Mouse (Mus musculus): ENCODE measurements at regions not wholly inside any gene's neighbourhood (a gene's known extent, or its start where the extent isn't known, plus 50 kb on each side); places are given as distances from the start of the nearest gene placed in this dataset.

DNA sequence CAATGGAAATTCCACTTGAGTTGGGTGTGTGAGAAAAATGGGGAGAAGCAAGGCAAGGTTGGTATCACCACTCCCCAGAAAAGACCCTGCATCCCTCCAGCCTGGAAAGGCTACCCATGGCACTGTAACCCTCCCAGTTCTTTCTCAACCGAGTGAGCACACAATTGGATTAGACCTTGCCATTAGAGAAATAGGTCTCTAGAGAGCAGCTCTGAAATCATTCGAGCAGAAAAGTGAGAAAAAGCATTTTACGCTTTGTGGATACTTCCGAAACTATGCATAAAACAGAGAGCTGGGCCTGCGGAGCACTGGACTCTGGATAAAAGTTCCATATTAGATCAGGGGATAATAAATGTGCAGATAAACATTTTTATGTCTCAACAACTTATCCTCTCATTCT lies 264.6 kb upstream of the Map3k7 start:
- DNase-seq = no peak
- TF ChIP-seq EP300 (IDR thresholded peaks at IDR 0.05; ENCODE audit: low read depth) (no peak), CTCF (IDR thresholded peaks at IDR 0.05; ENCODE audit: low read depth) (no peak)
- Histone ChIP-seq H3K9me3 (ENCODE audit: low read length) (no peaks in the 10 kb centered on the region), H3K27me3 (ENCODE audit: insufficient read depth, low read length) (no peaks in the 10 kb centered on the region), H3K27ac (ENCODE audit: low read depth) (no peak overlapping the region), H3K4me1 (ENCODE audit: insufficient read depth) (no peaks in the 10 kb centered on the region), H3K36me3 (replicated peaks; ENCODE audit: insufficient read depth, low read length) (no peaks in the 10 kb centered on the region), H3K9ac (replicated peaks) (no peak overlapping the region), H3K4me3 (ENCODE audit: low read depth, low read length) (no peak overlapping the region), H3K4me2 (ENCODE audit: low read depth, low read length) (no peak overlapping the region)
- WGBS (ENCODE audit: insufficient replicate concordance) = 78% methylated on average over 5 of the region's 5 CpGs
- no peak for ATAC-seq

DNA sequence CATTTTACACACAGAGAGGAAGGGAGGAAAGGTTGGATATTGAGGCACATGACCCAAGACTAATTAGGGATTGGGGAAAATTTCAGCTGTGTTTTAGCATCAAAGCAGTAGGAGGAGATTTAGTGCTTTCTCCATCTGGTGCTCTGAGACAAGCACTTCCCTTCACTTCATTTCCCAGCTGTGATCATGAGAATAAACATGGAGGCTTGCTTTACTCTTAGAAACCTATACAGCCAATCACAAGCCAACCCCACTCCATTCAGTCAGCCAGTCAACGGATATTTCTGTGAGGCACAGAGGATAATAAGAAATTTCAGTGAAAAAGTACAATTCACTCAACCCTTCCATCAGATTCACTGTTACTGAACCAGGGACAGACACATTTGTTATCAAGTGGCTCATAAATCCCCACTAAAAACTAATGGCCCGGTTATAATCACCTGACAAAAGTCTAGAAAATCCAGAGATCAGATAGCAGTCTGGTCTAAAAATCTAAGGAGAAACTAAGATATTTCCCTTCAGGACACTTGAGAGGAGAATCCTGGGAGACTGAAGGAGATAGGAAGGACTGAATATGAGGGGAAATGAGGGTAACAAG lies 249.7 kb upstream of the Map3k7 start:
- ATAC-seq (no peak), DNase-seq (no peak)
- Histone ChIP-seq H3K9ac (replicated peaks) (no peak overlapping the region), H3K4me2 (ENCODE audit: low read depth, low read length) (no peak overlapping the region), H3K27ac (ENCODE audit: low read depth) (no peak overlapping the region), H3K9me3 (ENCODE audit: low read length) (no peaks in the 10 kb centered on the region), H3K4me3 (ENCODE audit: low read depth, low read length) (no peak overlapping the region), H3K4me1 (ENCODE audit: insufficient read depth) (no peaks in the 10 kb centered on the region), H3K36me3 (replicated peaks; ENCODE audit: insufficient read depth, low read length) (no peaks in the 10 kb centered on the region), H3K27me3 (ENCODE audit: insufficient read depth, low read length) (no peaks in the 10 kb centered on the region)
- TF ChIP-seq EP300 (IDR thresholded peaks at IDR 0.05; ENCODE audit: low read depth) (no peak), CTCF (IDR thresholded peaks at IDR 0.05; ENCODE audit: low read depth) (no peak)
- 78% methylated on average over 2 of the region's 2 CpGs for WGBS (ENCODE audit: insufficient replicate concordance)

- Histone ChIP-seq H3K27ac (ENCODE audit: low read depth) (no peak overlapping the region), H3K4me3 (ENCODE audit: low read depth, low read length) (no peak overlapping the region), H3K4me1 (ENCODE audit: insufficient read depth) (no peaks in the 10 kb centered on the region), H3K36me3 (replicated peaks; ENCODE audit: insufficient read depth, low read length) (no peaks in the 10 kb centered on the region), H3K4me2 (ENCODE audit: low read depth, low read length) (no peak overlapping the region), H3K9me3 (ENCODE audit: low read length) (no peaks in the 10 kb centered on the region), H3K9ac (replicated peaks) (no peak overlapping the region), H3K27me3 (ENCODE audit: insufficient read depth, low read length) (no peaks in the 10 kb centered on the region)
- ATAC-seq = no peak
- WGBS (ENCODE audit: insufficient replicate concordance) = 56% methylated on average over 7 of the region's 7 CpGs
- no peak for TF ChIP-seq EP300 (IDR thresholded peaks at IDR 0.05; ENCODE audit: low read depth)
- TF ChIP-seq CTCF (IDR thresholded peaks at IDR 0.05; ENCODE audit: low read depth) = no peak
- DNase-seq = no peak
These were observed 240.4 kb upstream of the Map3k7 start for GRCm38 (mm10) chr4:31723501-31723900.

- 59% methylated on average over 2 of the region's 2 CpGs for WGBS (ENCODE audit: insufficient replicate concordance)
- no peak for ATAC-seq
These were observed 239.5 kb upstream of the Map3k7 start for GRCm38 (mm10) chr4:31724400-31724799.

DNA sequence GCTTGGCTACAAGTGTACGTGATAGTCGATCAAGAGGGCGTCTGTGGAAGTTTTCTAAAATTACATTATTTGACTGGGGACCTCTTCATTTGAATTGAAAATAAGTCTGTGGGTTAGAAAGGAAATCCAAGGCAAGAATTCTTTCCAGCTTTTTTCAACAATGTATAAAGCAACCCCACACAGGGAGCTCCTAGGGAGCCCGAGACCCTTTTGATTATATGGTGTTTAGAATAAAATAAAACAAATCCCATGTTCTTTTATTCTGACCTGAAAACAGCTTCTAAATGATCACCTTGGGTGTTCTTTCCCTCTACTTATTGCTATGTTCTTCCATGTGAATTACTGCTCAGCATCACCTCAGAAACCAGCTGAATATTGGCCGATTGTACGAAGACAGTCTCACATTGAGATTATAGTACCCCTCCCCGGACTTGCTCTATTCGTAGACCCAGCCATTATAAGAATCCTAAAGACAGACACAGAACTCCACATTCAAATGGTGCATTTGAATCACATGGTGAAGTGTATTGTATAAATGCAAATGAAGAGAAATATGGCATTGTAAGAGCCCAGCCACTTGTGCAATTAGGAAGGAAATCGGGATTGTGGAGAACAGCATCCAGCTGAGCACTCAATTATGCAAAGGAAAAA lies 236.3 kb upstream of the Map3k7 start:
- no peaks in the 10 kb centered on the region for H3K27me3 ChIP-seq (ENCODE audit: insufficient read depth, low read length)
- H3K9ac ChIP-seq (replicated peaks) = no peak overlapping the region
- H3K27ac ChIP-seq (ENCODE audit: low read depth) = no peak overlapping the region
- TF ChIP-seq EP300 (IDR thresholded peaks at IDR 0.05; ENCODE audit: low read depth) (no peak), CTCF (IDR thresholded peaks at IDR 0.05; ENCODE audit: low read depth) (no peak)
- no peak overlapping the region for H3K4me3 ChIP-seq (ENCODE audit: low read depth, low read length)
- no peak overlapping the region for H3K4me2 ChIP-seq (ENCODE audit: low read depth, low read length)
- 83% methylated on average over 9 of the region's 9 CpGs for WGBS (ENCODE audit: insufficient replicate concordance)
- ATAC-seq (no peak), DNase-seq (no peak)
- H3K9me3 ChIP-seq (ENCODE audit: low read length) = no peaks in the 10 kb centered on the region
- no peaks in the 10 kb centered on the region for H3K36me3 ChIP-seq (replicated peaks; ENCODE audit: insufficient read depth, low read length)
- H3K4me1 ChIP-seq (ENCODE audit: insufficient read depth) = no peaks in the 10 kb centered on the region

More at GRCm38 (mm10) chr4:31724400-31724799, 239.5 kb upstream of the Map3k7 start:
- Histone ChIP-seq H3K27me3 (ENCODE audit: insufficient read depth, low read length) (no peaks in the 10 kb centered on the region), H3K9me3 (ENCODE audit: low read length) (no peaks in the 10 kb centered on the region), H3K4me3 (ENCODE audit: low read depth, low read length) (no peak overlapping the region), H3K9ac (replicated peaks) (no peak overlapping the region), H3K4me1 (ENCODE audit: insufficient read depth) (no peaks in the 10 kb centered on the region), H3K4me2 (ENCODE audit: low read depth, low read length) (no peak overlapping the region), H3K36me3 (replicated peaks; ENCODE audit: insufficient read depth, low read length) (no peaks in the 10 kb centered on the region), H3K27ac (ENCODE audit: low read depth) (no peak overlapping the region)
- no peak for TF ChIP-seq CTCF (IDR thresholded peaks at IDR 0.05; ENCODE audit: low read depth)
- no peak for TF ChIP-seq EP300 (IDR thresholded peaks at IDR 0.05; ENCODE audit: low read depth)
- DNase-seq = no peak

DNA sequence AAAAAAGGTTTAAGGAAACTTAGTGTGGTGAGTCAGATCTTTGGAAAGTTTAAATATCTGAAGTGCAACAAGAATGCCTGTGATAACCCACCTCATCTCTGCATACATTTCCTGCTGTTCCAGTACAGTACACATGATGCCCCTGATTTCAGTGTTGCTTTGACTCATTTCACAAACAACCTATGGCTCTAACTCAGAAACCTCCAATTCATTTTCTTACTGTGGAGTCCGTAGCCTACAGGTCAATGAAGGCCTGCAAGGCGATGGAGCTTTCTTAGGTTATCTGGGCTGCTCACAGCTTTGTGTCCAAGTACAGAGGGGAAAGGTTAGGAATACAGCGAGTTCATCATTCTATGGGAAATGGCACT lies 235.8 kb upstream of the Map3k7 start:
- WGBS (ENCODE audit: insufficient replicate concordance) = 82% methylated on average over 3 of the region's 3 CpGs
- Histone ChIP-seq H3K36me3 (replicated peaks; ENCODE audit: insufficient read depth, low read length) (no peaks in the 10 kb centered on the region), H3K27ac (ENCODE audit: low read depth) (no peak overlapping the region), H3K4me1 (ENCODE audit: insufficient read depth) (no peaks in the 10 kb centered on the region), H3K4me2 (ENCODE audit: low read depth, low read length) (no peak overlapping the region), H3K9me3 (ENCODE audit: low read length) (no peaks in the 10 kb centered on the region), H3K4me3 (ENCODE audit: low read depth, low read length) (no peak overlapping the region), H3K9ac (replicated peaks) (no peak overlapping the region), H3K27me3 (ENCODE audit: insufficient read depth, low read length) (no peaks in the 10 kb centered on the region)
- ATAC-seq (no peak), DNase-seq (no peak)
- TF ChIP-seq EP300 (IDR thresholded peaks at IDR 0.05; ENCODE audit: low read depth) (no peak), CTCF (IDR thresholded peaks at IDR 0.05; ENCODE audit: low read depth) (no peak)

Data from liver, postnatal 0 days (tissue).